Mouse (Mus musculus): ENCODE results near the gene Flvcr1. TPM values are rescaled to one million over a fixed set of nuclear protein-coding genes. Genes with fewer than 3 reads are reported as not detected.

Flvcr1 gene
- polyA plus RNA-seq, 1 experiment: 7.0 TPM

DNA sequence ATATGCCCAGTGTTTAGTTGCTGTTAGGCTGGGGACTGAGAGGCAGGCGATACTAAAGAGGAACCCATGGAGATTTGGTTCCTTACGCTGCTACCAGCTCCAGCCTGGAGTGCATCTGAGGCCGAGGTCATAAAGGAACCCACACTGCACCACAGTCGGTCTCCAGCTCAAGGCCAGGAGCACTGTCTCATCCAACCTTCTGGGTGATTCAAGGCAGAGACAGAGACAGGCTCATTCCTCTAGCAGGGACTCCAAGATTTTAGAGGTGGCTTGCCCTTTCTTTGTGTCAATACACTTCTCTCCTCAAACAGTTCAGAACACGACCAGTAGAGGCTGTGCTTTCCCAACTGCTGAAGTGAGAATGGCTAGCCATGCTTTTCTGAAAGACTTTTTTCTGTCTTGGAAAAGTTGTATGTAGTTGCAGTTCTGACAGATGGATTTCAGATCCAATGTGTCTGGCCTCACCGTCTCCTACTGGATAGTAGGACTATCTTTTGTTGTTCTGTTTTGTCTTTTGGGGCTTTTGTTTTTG is 29.5 kb downstream of the Flvcr1 start:
- Histone ChIP-seq H3K27me3 (ENCODE audit: control insufficient read depth, insufficient read depth, insufficient read length) (no peaks in the 10 kb centered on the region), H3ac (ENCODE audit: control insufficient read depth, insufficient read length, low read depth) (no peak overlapping the region), H3K79me3 (ENCODE audit: low read depth) (no peaks in the 10 kb centered on the region), H3K4me3 (ENCODE audit: insufficient read depth, poor library complexity, severe bottlenecking) (no peak overlapping the region), H3K36me3 (ENCODE audit: control insufficient read depth, insufficient read depth) (no peaks in the 10 kb centered on the region), H3K79me2 (ENCODE audit: control insufficient read depth, insufficient read depth) (no peaks in the 10 kb centered on the region)
- TF ChIP-seq USF1 (IDR thresholded peaks at IDR 0.05; ENCODE audit: low read depth) (no peak), CEBPB (IDR thresholded peaks at IDR 0.05; ENCODE audit: low read depth) (no peak), MAX (IDR thresholded peaks at IDR 0.05) (no peak), FOSL1 (IDR thresholded peaks at IDR 0.05; ENCODE audit: insufficient read depth, low read length, poor library complexity, severe bottlenecking) (no peak), CTCF (IDR thresholded peaks at IDR 0.05; ENCODE audit: control insufficient read depth, insufficient read depth, insufficient read length) (no peak), MYOG (IDR thresholded peaks at IDR 0.05; ENCODE audit: control insufficient read depth, extremely low read depth, insufficient read length) (no peak), MYOD1 (IDR thresholded peaks at IDR 0.05; ENCODE audit: control insufficient read depth, insufficient read length, low read depth) (no peak)

DNA sequence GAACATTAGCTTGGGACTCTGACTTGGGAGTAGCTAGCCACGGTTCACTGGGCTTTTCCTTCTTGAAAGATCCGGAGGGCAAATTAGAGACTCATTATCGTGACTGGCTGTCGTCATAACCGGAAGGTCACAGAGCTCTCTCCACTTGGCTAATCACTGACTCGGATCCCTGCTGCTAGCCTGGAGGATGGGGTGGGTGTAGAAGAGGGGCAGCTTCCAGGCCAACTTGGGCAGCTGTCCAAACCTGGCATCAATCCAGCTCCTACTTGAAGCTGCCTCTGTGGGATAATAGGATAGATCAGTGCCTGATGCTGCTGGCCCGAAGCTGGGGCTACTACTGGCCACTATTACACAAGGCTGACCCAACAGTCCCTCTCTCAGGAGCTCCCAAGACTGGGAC is 30.4 kb downstream of the Flvcr1 start:
- Histone ChIP-seq H3K4me3 (ENCODE audit: insufficient read depth, poor library complexity, severe bottlenecking) (no peak overlapping the region), H3K27me3 (ENCODE audit: control insufficient read depth, insufficient read depth, insufficient read length) (no peaks in the 10 kb centered on the region), H3K36me3 (ENCODE audit: control insufficient read depth, insufficient read depth) (no peaks in the 10 kb centered on the region), H3ac (ENCODE audit: control insufficient read depth, insufficient read length, low read depth) (no peak overlapping the region), H3K79me3 (ENCODE audit: low read depth) (no peaks in the 10 kb centered on the region), H3K79me2 (ENCODE audit: control insufficient read depth, insufficient read depth) (no peaks in the 10 kb centered on the region)
- TF ChIP-seq USF1 (IDR thresholded peaks at IDR 0.05; ENCODE audit: low read depth) (no peak), FOSL1 (IDR thresholded peaks at IDR 0.05; ENCODE audit: insufficient read depth, low read length, poor library complexity, severe bottlenecking) (no peak), MYOD1 (IDR thresholded peaks at IDR 0.05; ENCODE audit: control insufficient read depth, insufficient read length, low read depth) (no peak), MAX (IDR thresholded peaks at IDR 0.05) (no peak), CEBPB (IDR thresholded peaks at IDR 0.05; ENCODE audit: low read depth) (no peak), MYOG (IDR thresholded peaks at IDR 0.05; ENCODE audit: control insufficient read depth, extremely low read depth, insufficient read length) (no peak), CTCF (IDR thresholded peaks at IDR 0.05; ENCODE audit: control insufficient read depth, insufficient read depth, insufficient read length) (no peak)

DNA sequence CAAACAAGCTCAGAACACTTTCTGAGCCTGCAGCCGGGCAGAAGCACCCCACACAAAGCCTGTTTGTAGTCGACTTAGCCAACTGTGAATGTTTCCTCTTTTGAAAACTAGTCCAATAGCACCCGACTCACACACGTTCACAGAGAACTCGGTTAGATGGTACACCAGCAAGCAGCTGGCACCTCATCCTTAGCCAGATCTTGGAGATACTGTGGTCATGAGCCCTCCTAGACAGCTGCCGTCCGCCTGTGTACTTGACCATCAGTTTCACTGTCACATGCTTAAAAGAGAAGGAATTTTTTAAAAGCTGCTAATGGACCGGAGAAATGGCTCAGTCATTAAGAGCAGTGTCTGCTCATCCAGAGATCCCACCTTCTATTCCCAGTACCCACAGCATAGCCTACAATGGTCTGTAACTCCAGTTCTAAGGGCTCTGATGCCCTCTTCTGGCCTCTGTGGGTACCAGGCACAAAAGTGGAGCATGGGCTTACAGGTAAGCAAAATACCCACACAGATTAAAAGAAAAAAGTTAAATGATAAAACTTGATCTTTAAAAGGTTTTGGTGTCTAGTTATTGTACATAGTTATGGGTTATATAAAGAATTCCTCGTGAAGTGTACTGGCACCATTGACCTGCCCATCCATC is 36.4 kb downstream of the Flvcr1 start:
- H3K36me3 ChIP-seq (ENCODE audit: control insufficient read depth, insufficient read depth): no peaks in the 10 kb centered on the region
- no peak overlapping the region for H3ac ChIP-seq (ENCODE audit: control insufficient read depth, insufficient read length, low read depth)
- no peaks in the 10 kb centered on the region for H3K79me2 ChIP-seq (ENCODE audit: control insufficient read depth, insufficient read depth)
- no peaks in the 10 kb centered on the region for H3K79me3 ChIP-seq (ENCODE audit: low read depth)
- TF ChIP-seq MAX (IDR thresholded peaks at IDR 0.05) (no peak), CTCF (IDR thresholded peaks at IDR 0.05; ENCODE audit: control insufficient read depth, insufficient read depth, insufficient read length) (no peak), MYOG (IDR thresholded peaks at IDR 0.05; ENCODE audit: control insufficient read depth, extremely low read depth, insufficient read length) (no peak), MYOD1 (IDR thresholded peaks at IDR 0.05; ENCODE audit: control insufficient read depth, insufficient read length, low read depth) (no peak), USF1 (IDR thresholded peaks at IDR 0.05; ENCODE audit: low read depth) (no peak), FOSL1 (IDR thresholded peaks at IDR 0.05; ENCODE audit: insufficient read depth, low read length, poor library complexity, severe bottlenecking) (no peak), CEBPB (IDR thresholded peaks at IDR 0.05; ENCODE audit: low read depth) (no peak)
- no peaks in the 10 kb centered on the region for H3K27me3 ChIP-seq (ENCODE audit: control insufficient read depth, insufficient read depth, insufficient read length)
- no peak overlapping the region for H3K4me3 ChIP-seq (ENCODE audit: insufficient read depth, poor library complexity, severe bottlenecking)

DNA sequence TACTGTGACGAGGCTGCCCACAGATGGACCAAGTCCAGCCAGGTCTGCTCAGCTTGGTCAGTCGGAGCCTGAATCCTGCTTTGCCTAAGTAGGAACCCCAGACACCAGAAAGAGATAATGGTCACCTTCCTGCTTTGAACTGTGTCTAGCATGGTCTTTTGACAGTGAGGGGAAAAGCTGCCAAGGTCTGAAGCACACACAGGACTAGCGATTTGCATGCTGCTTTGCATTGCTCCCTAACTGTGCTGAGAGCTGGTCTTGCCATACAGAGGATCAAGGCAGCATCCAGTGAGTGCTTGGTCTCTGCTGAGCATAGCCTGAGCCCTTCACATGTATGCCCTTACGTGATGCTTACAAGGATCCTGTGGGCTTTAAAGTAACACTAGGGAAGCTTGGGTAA is 44.5 kb downstream of the Flvcr1 start:
- TF ChIP-seq MYOD1 (IDR thresholded peaks at IDR 0.05; ENCODE audit: control insufficient read depth, insufficient read length, low read depth) (no peak), USF1 (IDR thresholded peaks at IDR 0.05; ENCODE audit: low read depth) (no peak), CTCF (IDR thresholded peaks at IDR 0.05; ENCODE audit: control insufficient read depth, insufficient read depth, insufficient read length) (no peak), FOSL1 (IDR thresholded peaks at IDR 0.05; ENCODE audit: insufficient read depth, low read length, poor library complexity, severe bottlenecking) (no peak), MYOG (IDR thresholded peaks at IDR 0.05; ENCODE audit: control insufficient read depth, extremely low read depth, insufficient read length) (no peak), MAX (IDR thresholded peaks at IDR 0.05) (no peak)
- Histone ChIP-seq H3K27me3 (ENCODE audit: control insufficient read depth, insufficient read depth, insufficient read length) (no peaks in the 10 kb centered on the region), H3K79me2 (ENCODE audit: control insufficient read depth, insufficient read depth) (peaks cover 24% of the 10 kb centered on the region), H3K4me3 (ENCODE audit: insufficient read depth, poor library complexity, severe bottlenecking) (no peak overlapping the region), H3K36me3 (ENCODE audit: control insufficient read depth, insufficient read depth) (no peaks in the 10 kb centered on the region), H3K79me3 (ENCODE audit: low read depth) (peaks cover 5% of the 10 kb centered on the region), H3ac (ENCODE audit: control insufficient read depth, insufficient read length, low read depth) (no peak overlapping the region)

DNA sequence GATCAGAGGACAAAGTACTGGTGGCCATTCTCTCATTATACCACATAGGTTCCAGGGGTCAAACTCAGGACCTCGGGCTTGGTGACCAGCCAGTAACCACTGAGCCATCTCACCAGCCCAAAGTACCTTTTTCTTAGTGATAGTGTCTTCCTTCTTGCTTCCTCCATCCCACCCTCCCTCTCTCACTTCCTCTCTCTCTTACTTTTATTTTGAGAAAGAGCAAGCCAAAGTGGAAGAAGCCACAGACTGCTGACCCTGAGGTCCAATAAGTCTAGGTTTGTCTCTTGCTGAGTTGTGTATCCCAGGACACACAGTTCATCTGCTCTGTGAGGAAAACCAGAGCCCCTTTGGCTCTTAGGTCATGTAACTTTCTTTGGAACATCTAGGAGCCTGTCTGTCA is 45.5 kb downstream of the Flvcr1 start:
- Histone ChIP-seq H3ac (ENCODE audit: control insufficient read depth, insufficient read length, low read depth) (no peak overlapping the region), H3K79me3 (ENCODE audit: low read depth) (peaks cover 9% of the 10 kb centered on the region), H3K79me2 (ENCODE audit: control insufficient read depth, insufficient read depth) (peaks cover 32% of the 10 kb centered on the region), H3K36me3 (ENCODE audit: control insufficient read depth, insufficient read depth) (no peaks in the 10 kb centered on the region), H3K4me3 (ENCODE audit: insufficient read depth, poor library complexity, severe bottlenecking) (no peak overlapping the region), H3K27me3 (ENCODE audit: control insufficient read depth, insufficient read depth, insufficient read length) (no peaks in the 10 kb centered on the region)
- TF ChIP-seq MYOD1 (IDR thresholded peaks at IDR 0.05; ENCODE audit: control insufficient read depth, insufficient read length, low read depth): no peak
- no peak for TF ChIP-seq USF1 (IDR thresholded peaks at IDR 0.05; ENCODE audit: low read depth)
- no peak for TF ChIP-seq FOSL1 (IDR thresholded peaks at IDR 0.05; ENCODE audit: insufficient read depth, low read length, poor library complexity, severe bottlenecking)
- no peak for TF ChIP-seq CTCF (IDR thresholded peaks at IDR 0.05; ENCODE audit: control insufficient read depth, insufficient read depth, insufficient read length)
- no peak for TF ChIP-seq MYOG (IDR thresholded peaks at IDR 0.05; ENCODE audit: control insufficient read depth, extremely low read depth, insufficient read length)
- TF ChIP-seq CEBPB (IDR thresholded peaks at IDR 0.05; ENCODE audit: low read depth): no peak
- TF ChIP-seq MAX (IDR thresholded peaks at IDR 0.05): no peak
